Mouse (Mus musculus) thymus, adult 2 months (tissue): ENCODE measurements around the gene Slmap. TPM values are rescaled to one million over a fixed set of nuclear protein-coding genes. Genes with fewer than 3 reads are reported as not detected.

Source experiments
- DNase-seq: peaks from one replicate; pipeline ENCODE4 v3.0.0; 2021
- H3K27ac ChIP-seq: fragments of 200-500 bp; 2 replicates; pipeline ENCODE4 v1.5.1; 2012; ENCODE audit warnings: low read length, control low read depth; ENCODE audit not compliant: control insufficient read depth, insufficient read depth
- H3K27me3 ChIP-seq: fragments of 200-500 bp; 2 replicates; pipeline ENCODE4 v1.6.1; 2012; ENCODE audit warnings: mild to moderate bottlenecking, low read length, moderate library complexity, mixed read lengths; ENCODE audit not compliant: control insufficient read depth, insufficient read depth
- H3K36me3 ChIP-seq: fragments of 200-500 bp; 2 replicates; pipeline ENCODE4 v1.6.1; 2012; ENCODE audit warnings: mild to moderate bottlenecking, low read length, moderate library complexity; ENCODE audit not compliant: control insufficient read depth, insufficient read depth
- H3K4me1 ChIP-seq: fragments of 200-500 bp; replicated peaks from 2 replicates; pipeline ENCODE4 v1.6.1; 2012; ENCODE audit warnings: low read length; ENCODE audit not compliant: control insufficient read depth, insufficient read depth
- H3K4me3 ChIP-seq: fragments of 200-500 bp; 2 replicates; pipeline ENCODE4 v1.5.1; 2012; ENCODE audit warnings: mild to moderate bottlenecking, low read length, control low read depth, moderate library complexity; ENCODE audit not compliant: control insufficient read depth, insufficient read depth
- CTCF ChIP-seq: fragments of 200-500 bp; IDR thresholded peaks from 2 replicates; pipeline ENCODE4 v1.5.1; 2012; ENCODE audit warnings: mild to moderate bottlenecking, control low read depth, low read length, moderate library complexity, borderline replicate concordance; ENCODE audit not compliant: control insufficient read depth, poor library complexity, insufficient read depth; ENCODE audit errors: extremely low read depth
- POLR2A ChIP-seq: fragments of 200-500 bp; IDR thresholded peaks from 2 replicates; pipeline ENCODE4 v1.6.1; 2012; ENCODE audit warnings: mild to moderate bottlenecking, low read length, control low read depth, moderate library complexity; ENCODE audit not compliant: control insufficient read depth, poor library complexity, insufficient read depth; ENCODE audit errors: extremely low read depth
- WGBS: fragments of 180-500 bp; shearing (Covaris S2); methylation state at CpG from one replicate; pipeline ENCODE4 v1.1.7; 2018; 5-methylcytosine and 5-hydroxymethylcytosine counted together
- polyA plus RNA-seq: library from polyadenylated mRNA; depleted of rRNA; stranded (reverse); fragments of >200 nt; gene quantifications from 2 replicates; pipeline ENCODE4 v1.2.3, GENCODE M21; 2012

Slmap gene
- polyA plus RNA-seq, 1 experiment = 20.9 TPM

DNA sequence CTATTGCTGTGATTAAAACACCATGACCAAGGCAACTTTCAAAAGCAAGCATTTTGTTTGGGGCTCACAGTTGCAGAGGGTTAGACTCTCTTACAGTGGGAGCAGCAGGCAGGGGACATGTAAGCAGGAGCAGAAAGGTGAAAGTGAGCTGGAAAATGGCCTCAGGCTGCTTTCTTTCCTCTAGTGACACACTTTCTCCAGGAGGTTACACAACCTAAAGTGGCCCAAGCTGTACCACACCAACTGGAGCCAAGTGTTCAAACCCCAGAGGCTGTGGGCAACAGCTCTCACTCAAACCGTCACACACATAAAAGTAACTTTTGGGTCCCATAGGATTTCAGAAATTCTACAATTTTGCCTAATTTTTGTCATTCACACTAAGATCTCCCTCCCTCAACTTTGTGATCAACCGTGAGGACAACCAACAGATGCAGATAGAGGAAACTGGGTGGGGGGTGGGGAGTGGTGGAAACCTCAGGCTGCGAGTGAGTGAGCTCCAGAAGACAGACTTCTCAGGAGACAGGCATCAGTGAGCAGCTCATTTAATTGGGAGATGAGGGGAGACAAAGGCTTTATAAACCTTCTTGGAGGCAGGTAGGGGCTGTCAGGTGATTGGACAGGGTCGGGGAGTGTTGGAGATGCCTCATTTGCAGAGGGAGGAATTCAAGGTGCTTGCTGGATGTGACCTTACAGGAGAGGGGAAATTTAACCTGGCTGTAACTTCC is 37.4 kb upstream of the Slmap start:
- DNase-seq = no peak
- TF ChIP-seq POLR2A (no peak), CTCF (no peak)

DNA sequence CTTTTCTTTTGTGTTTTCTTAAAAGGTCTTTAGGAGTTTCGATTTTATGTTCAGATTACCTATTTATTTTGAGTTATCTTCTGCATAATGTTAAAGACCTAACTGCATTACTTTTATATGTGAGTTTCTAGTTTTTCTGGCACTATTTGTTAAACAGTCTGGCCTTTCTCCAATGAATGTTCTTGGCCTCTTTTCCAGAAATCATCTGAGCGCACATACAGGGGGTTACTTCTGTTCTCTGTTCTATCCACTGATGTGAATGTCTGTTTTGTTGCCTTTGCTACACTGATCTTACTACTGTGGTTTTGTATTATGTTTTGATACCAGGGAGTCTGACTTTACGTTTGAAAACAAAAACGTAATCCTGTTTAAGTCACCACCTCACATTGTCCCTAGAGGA is 35.1 kb upstream of the Slmap start:
- TF ChIP-seq CTCF (no peak), POLR2A (no peak)
- H3K27ac ChIP-seq = no peak overlapping the region
- no peaks in the 10 kb centered on the region for H3K27me3 ChIP-seq
- no peaks in the 10 kb centered on the region for H3K36me3 ChIP-seq
- WGBS = 96% methylated on average over 4 of the region's 4 CpGs
- no peak overlapping the region for H3K4me3 ChIP-seq
- DNase-seq = no peak
- H3K4me1 ChIP-seq = peaks cover 5% of the 10 kb centered on the region

More for the DNA sequence above, 37.4 kb upstream of the Slmap start:
- Histone ChIP-seq H3K27me3 (no peaks in the 10 kb centered on the region), H3K36me3 (no peaks in the 10 kb centered on the region), H3K27ac (no peak overlapping the region), H3K4me1 (peaks cover 5% of the 10 kb centered on the region), H3K4me3 (no peak overlapping the region)
- WGBS = 27% methylated on average over 4 of the region's 4 CpGs

DNA sequence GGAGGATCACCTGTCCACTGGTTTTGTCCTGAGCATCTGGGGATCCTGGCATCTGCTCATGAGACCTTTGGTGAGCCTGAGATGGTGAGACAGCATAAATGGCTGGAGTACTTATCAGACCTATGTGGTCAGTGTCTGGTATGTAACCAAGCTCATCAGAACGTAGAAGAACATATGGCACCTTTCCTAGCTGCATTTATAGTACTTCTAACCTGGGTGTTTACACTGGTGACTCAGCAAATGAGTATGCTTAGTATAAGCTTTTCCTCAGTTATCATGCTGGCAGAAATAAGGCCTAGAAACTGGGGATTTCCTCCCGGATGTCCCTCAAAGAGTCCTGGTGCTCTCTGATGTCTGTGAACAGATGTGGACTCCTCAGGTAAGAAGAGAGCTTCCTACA is 27.5 kb upstream of the Slmap start:
- DNase-seq = no peak
- 94% methylated on average over 2 of the region's 2 CpGs for WGBS
- Histone ChIP-seq H3K4me1 (no peaks in the 10 kb centered on the region), H3K36me3 (no peaks in the 10 kb centered on the region), H3K27ac (no peak overlapping the region), H3K4me3 (no peak overlapping the region), H3K27me3 (no peaks in the 10 kb centered on the region)
- no peak for TF ChIP-seq POLR2A
- TF ChIP-seq CTCF = no peak

DNA sequence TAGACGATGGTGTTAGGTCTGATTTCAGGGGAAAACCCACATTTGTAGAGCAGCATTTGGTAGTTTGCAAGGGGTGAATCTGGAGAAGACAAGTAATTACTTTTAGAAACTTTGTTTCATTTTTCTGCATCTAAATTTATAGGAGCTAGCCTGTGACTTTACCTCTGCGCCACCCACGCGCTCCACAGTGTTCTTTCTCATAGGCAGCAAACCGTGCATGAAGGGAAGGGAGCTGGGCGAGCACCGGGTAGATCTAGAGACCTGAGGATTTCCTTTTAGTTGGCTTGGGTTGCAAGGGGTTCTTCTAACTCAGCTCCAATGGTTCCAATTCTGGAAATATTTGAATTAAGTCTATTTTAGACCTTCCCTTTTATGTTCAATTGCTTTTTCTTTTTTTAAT is 23.8 kb upstream of the Slmap start:
- TF ChIP-seq CTCF (no peak), POLR2A (no peak)
- no peaks in the 10 kb centered on the region for H3K36me3 ChIP-seq
- H3K4me3 ChIP-seq = no peak overlapping the region
- DNase-seq = no peak
- H3K27ac ChIP-seq = no peak overlapping the region
- no peaks in the 10 kb centered on the region for H3K27me3 ChIP-seq
- WGBS = 93% methylated on average over 7 of the region's 7 CpGs
- no peaks in the 10 kb centered on the region for H3K4me1 ChIP-seq

DNA sequence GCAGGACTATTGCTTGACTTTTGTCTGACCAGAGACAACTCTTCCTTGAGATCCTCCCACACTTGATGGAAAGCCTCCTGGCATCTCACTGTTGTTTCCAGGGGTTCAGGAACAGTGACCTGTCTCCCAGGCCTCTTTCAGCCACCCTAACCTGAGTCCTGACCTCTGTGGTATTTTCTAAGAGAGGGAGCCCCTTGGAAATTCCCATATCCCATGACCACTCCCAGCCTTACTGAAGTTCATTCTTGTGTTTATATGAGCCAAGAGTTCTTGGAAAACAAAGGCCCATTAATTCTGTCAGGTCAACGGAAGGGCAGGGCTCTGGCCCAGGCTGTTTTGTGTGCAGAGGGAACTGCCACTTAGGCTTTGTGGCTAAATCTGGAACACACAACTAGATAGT is 22.9 kb upstream of the Slmap start:
- H3K27ac ChIP-seq = no peak overlapping the region
- TF ChIP-seq CTCF (no peak), POLR2A (no peak)

DNA sequence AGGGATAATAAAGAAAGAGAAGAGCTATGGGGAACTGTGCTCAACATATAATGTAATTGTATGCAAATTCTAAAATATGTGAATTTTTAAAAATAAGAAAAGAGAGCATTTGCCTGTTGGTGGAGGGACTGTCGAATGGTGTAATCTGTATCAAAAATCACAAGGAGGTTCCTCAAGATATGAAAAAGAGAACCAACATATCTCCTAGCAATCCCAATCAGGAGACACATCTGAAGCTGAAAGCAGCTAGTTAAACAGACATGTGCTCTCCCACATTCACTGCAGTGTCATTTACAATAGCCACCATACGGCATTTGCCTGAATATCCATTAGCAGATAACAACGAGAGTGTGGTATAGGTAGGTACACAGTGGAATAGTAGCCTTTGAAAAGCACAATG is 18.1 kb upstream of the Slmap start:
- no peak overlapping the region for H3K4me3 ChIP-seq
- WGBS = 95% methylated on average over 3 of the region's 3 CpGs
- H3K36me3 ChIP-seq = no peaks in the 10 kb centered on the region
- TF ChIP-seq CTCF = no peak
- no peak for TF ChIP-seq POLR2A
- no peaks in the 10 kb centered on the region for H3K27me3 ChIP-seq
- no peaks in the 10 kb centered on the region for H3K4me1 ChIP-seq
- H3K27ac ChIP-seq = no peak overlapping the region
- no peak for DNase-seq

More for the DNA sequence above, 22.9 kb upstream of the Slmap start:
- no peaks in the 10 kb centered on the region for H3K4me1 ChIP-seq
- H3K4me3 ChIP-seq = no peak overlapping the region
- no peaks in the 10 kb centered on the region for H3K27me3 ChIP-seq
- 91% methylated on average over 1 of the region's 1 CpGs for WGBS
- no peak for DNase-seq
- H3K36me3 ChIP-seq = no peaks in the 10 kb centered on the region
